Mouse (Mus musculus): ENCODE data around the gene Gpt2.

Gpt2 gene

DNA sequence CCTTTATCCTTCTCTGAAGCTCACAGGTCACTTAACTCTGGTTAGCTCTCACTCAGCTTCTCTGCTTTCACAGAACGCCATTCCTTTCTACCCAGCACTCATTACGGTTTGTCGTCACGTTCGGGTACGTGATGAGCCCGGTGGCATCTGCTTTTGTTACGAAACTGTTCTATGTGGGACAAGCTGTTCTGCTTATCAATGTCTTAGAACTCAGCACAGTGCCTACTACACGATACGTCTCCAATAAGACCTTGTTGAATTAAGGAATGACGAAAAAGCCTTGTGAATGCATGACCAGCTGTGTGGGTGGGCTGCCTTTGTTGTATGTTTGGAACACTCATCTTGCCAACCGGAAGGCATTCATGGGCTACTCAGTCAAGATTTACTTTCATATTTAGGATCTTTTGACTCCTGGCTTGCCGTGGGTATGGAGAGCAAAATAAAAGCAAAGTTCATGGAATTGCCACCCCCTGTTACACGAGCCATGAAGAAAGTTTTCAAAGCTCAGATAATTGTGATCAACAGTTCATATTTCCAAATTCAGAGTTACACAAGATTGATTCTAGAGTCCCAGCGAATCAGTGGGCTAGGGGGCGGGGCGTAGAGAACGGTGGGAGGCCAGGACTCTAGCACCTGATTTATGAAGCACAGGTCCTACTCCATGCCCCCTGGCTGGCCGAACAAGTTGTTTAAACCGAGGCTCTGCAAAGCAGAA, 4.3 kb upstream of the Gpt2 start:
- no peak for DNase-seq (ENCODE audit: low spot score)

DNA sequence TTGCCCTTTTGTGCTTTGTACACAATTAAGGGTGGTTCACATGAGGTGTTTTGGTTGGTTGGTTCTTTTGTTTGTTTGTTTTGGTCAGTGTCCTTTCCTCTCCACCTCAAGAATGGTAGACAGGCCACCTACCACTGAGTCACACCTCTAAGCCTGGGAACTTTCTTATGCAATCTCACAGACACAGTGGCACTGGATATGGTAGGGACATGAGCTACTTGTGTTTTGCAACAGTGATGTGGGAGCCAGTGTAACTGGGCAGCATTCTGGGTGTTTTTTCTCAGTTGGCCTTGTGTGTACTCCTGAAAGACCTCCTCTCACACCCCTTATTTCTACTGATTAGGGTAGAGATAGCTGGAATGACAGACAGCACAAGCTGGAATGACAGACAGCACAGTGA, 3.7 kb upstream of the Gpt2 start:
- DNase-seq (ENCODE audit: low spot score) = peak; percentile 26

DNA sequence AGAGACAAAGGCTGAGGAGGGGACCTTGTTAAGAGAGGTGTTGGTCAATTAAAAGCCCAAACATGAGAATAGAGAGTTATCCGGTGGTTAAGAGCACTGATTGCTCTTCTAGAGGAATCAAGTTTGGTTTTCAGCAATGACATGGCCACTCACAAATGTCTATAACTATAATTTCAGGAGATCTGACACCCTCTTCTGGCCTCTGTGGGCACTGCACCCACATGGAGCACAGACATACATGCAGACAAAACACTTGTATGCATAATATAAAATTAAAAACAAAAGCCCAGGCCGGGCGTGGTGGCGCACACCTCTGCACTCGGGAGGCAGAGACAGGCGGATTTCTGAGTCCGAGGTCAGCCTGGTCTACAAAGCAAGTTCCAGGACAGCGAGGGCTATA, 2.8 kb upstream of the Gpt2 start:
- DNase-seq (ENCODE audit: low spot score) = no peak

DNA sequence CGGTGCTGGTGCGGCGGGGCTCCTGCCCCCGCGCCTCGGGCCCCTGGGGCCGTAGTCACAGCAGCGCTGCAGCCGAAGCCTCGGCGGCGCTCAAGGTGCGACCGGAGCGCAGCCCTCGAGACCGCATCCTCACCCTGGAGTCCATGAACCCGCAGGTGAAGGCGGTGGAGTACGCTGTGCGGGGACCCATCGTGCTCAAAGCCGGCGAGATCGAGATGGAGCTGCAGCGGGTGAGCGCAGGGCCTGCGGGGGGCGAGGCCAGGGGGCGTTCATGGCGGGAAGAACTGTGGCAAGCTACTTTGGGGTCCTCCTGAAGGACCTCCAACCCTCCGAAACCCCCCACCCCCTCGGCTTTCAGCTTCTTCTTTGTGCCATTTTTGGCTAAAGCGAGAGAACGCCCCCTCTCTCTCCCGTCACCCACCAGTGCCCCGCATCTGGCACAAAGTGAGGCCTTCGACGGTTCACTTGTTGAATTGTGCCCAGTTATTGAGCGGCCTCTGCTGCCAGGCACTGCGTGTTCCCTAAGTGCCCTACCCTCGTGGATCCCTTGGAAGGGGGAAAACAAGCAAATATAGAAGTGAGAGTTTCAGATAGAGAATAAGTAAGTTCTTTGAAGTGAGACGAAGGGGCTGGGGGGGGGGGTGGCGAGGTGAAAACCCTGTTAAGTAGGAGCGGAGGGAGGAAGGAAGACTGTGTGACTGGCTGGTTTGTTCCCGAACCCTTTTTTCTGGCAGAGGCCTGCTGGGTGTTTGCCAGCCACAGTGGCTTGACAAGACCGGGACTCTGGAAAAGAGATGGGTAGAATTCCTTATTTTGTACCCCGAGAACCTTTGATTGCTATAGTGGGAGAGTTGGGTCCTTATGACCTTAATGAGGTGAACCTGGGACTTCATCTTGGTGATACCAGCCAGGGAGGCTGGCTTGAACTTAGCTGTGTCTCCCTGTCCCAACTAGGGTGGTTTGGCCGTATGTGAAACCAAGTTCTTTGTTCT, 860 bp downstream of the Gpt2 start:
- DNase-seq (ENCODE audit: low spot score) = no peak

DNA sequence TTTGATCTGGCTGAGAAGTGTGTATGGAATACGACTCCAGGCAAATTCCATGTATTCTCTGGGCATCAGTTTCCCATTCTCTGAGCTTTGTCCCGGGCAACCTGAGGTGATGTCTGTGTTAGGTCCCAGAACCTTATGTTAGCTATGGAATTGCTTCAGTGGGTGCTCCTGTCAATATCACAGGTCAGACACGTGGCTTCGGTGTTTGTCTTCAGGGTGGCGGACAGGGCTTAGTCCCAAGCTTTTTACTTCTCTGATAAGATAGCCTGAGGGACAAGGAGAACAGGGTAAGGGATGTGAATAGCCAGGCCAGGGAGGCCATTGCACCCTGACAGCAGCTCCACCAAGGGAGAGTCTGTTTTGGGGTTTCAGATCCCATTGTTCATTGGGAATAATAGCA, 3.7 kb downstream of the Gpt2 start:
- no peak for DNase-seq (ENCODE audit: low spot score)

DNA sequence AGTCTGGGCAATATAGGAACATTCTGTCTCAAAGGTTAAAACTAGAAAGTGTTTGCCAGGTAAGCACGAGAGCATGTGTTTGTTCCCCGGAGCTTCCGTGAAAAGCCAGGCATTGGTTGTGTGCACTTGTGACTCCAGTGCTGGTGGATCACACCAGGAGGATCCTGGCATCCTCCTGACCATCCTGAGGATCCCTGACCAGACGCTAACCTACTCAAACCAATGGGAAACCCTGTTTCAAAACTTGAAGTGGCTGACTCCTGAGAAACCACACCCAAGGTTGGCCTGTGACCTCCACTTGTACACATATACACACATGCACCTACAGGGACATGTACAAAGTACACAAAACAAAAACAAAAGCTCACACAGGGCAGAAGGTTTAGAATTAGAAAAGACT, 4.4 kb downstream of the Gpt2 start:
- no peak for DNase-seq (ENCODE audit: low spot score)

DNA sequence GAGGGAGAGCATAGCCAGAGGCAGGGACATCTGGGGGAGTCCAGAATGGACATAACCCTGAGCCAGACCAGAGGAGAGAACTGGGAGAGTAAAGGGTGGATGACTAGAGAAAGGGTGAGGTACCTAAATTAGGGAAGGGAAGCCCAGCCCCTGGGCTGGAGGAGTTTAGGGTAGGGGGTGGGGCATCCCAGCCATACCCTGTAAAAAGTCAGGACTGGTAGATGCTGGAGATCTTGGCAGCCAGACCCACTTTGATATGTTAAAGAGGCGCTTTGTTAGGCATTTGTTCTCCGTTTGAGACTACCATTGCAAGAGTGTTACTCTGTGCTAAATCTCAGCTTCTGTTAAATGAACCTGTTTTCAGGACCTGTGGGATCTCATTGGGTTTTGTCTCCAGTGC, 6.2 kb downstream of the Gpt2 start:
- no peak for DNase-seq (ENCODE audit: low spot score)

DNA sequence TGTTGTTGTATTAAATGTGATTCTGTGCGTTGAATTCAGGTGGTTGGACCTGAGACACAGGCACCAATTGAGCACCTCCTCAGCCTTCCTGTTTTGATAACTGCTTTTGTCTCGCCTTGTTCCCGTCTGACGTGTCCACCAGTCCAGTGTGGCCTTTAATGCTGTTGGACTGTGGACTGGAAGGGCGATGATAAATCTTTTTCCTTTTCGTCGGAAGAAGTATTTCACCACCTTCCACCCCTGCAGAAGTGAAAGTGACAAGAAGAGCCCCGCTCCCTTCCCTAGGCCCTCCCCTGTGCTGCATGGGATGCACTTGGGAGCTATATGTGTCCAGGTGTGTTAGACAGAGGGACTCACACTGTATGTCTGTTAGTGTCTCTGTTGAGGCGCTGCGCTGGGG, 8.1 kb downstream of the Gpt2 start:
- DNase-seq (ENCODE audit: low spot score) = no peak

DNA sequence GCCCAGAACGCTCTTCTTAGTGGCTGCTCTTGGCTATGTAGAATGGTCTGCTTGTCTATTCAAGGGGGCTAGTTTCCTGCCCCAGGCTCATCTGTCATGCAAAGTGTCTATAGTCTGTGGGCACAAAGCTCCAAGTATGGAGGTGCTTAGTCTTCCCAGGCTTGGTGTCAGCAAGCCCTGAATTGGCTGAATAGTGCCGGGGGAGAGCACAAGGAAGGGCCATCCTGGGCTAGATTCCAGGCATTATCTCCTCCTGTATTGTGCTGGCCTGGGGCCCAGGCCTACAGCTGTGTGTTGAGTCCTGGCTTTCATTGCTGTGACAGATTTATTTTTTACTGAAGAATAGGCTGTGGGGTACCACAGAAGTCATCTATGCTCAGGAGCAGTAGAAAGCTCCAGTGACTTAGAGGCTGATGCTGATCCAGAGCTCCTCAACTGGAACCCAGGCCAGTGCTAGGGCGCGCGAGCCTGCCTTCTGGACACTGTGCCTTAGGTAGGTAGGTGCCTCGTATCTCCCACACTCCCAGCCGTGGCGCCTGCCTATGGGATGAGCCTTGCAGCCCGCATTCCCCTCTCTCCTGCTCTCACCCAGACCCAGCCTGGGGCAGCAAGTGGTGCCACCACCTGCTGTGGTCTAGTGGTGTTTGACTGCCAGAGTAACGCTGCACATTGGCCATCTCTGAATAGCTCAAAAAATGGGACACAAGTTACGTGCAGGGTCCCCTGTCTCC, 8.7 kb downstream of the Gpt2 start:
- DNase-seq (ENCODE audit: low spot score) = no peak

DNA sequence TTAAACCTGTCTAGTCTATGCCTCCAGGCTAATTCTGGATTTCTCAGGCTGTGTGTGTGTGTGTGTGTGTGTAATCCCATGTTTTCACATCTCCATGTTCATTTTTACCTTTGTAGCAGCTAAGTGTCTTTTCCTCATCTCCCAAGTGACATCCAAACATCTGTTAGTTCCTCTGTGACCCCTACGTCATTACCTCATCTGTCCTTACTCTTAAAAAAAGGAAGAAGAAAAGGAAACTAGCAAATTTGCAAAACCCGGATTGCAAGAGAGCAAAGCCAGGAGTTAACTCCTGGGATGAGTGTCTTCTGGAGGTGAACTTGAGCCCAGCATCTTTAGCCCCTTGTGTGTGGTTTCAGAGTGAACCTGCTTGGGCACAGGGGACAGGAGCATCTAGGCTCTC, 10.0 kb downstream of the Gpt2 start:
- no peak for DNase-seq (ENCODE audit: low spot score)

DNA sequence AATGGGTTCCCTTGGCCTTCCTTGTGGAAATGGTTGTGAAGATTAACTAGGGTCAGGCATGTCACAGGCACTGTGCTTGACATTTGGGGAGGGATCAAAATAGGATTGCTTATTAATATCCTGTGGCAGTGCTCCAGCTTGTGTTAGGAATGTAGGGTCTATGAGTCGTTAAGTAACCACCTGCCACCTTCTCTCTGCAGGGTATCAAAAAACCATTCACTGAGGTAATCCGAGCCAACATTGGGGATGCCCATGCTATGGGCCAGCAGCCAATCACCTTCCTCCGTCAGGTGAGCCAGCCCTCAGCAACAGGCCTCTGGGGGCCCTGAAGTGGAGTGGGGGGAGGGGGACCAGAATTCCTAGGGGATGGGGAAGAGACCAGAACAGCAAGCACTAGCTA, 10.7 kb downstream of the Gpt2 start:
- DNase-seq (ENCODE audit: low spot score) = no peak

DNA sequence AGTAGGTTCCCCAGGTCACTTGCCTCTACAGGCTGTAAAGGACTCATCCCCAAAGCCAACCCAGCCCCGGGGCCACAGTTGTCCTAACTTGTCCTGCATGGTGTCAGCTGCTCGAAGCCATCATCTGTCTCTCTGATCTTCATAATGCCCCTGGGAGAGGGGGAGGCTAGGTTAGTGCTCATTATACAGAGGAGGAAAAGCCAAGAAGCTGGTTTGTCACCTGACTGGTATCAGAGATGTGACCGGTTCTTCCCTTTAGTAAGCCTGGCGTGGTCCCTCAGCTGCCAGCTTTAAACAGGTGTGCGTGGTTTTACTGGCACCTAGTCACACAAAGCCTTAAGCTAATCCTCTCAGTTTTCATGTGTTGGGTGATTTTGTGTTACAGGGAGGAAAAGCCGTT, 12.3 kb downstream of the Gpt2 start:
- DNase-seq (ENCODE audit: low spot score) = no peak

DNA sequence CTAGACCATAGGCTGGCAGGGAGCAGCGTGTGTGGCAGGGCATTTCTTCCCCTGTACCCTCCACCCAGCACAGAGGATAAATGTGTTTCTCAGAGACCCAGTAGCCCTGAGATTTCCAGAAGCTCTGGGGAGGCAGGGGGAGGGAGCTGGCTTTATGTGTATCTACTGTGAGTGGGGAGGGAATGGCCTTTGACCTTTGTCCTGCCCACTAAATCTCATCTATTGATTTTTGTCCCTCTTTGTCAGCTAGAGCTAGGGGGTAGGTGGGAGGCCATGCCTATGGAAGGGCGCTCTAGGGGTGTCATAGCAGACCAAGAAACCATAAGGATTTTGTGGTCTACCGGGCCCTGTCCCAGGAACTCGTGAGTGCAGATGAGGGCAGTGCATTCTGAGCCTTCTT, 14.2 kb downstream of the Gpt2 start:
- no peak for DNase-seq (ENCODE audit: low spot score)

DNA sequence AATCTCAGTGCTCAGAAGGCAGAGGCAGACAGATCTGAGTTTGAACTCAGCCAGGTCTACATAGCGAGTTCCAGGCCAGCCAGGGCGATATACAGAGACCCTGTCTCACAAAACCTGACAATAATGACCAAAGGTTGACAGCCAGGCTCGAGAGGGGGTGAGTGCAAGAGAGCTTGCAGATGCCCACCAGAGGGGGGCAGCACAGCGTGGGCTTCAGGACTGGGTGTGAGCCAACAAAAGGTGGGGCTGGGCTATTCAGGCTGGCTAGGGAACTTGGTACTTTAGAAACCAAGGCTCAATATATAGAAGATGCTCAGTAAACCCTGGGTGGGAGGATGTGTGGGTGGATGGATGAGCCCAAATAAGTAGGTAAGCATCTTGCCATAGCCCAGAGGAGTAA, 16.3 kb downstream of the Gpt2 start:
- DNase-seq (ENCODE audit: low spot score) = no peak

DNA sequence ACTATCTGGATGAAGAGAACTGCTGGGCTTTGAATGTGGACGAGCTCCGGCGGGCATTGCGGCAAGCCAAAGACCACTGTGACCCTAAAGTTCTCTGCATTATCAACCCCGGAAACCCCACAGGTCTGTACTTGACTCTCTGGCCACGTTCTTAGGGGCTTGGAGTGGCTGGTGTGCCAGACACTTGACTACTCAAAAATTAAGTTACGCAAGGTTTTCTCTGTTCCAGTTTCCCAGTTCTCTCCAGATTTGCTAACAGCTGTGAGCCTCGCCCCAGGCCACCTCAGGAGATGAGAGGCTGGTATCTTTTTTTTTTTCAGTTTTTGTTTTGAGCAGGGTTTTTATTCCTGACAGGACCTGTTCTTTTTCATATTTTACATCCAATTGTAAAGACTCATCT, 19.9 kb downstream of the Gpt2 start:
- DNase-seq (ENCODE audit: low spot score) = peak; percentile 49

DNA sequence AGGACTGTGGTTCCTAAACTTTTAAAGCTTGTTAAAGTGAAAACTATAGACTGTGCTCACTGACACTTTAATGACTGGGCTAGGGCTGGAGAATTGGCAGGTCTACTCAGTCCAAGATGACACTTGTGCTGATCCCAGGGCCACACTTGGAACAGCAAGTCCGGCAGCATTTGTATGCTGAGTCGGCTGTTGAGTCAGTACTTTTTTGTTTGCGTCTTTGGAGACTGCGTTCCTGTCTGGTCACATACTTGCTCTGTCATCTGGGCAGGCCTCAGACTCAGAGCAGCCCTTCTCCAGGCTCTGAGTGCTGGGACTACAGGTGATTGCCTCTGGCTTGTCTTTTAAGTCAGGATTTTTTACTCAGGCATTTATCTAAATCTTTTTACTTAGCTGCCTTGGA, 20.9 kb downstream of the Gpt2 start:
- no peak for DNase-seq (ENCODE audit: low spot score)

DNA sequence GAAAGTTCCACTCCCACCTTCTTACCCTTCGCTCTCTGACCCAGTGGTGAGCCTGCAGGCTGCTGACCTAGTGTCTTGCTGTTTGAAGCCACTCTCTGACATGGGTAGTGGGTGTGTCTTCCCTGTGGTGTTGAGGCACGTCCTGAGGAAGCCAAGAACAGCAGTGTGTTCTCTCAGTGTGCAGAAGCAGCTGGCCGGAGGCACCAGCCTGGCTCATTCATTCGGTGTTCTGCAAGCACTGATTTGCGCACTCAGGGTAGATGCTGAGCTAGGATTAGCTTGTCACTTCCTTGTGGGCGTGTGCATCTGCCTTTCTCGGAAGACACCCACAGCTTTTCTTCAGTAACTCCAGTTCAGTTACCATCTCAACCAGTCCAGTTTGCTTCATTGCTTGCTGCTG, 23.0 kb downstream of the Gpt2 start:
- DNase-seq (ENCODE audit: low spot score) = no peak

DNA sequence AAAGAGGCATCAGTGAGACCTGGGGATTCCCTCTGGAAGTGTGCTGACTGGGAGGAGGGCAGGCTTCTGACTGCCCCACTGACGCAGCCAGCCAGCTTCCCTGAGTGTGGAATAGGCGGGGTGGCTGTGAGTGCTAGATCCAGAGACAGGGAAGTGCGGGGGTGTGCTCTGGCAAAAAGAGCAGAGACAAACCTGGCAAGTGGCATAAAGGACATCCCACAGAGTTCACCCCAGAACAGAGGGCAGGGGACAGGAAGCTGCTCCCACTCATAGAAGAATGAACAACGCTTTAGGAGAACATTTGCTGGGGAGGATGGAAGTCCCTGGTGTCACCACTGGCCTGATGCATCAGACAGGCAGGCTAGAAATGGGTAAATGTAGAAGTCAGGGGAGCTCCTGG, 25.0 kb downstream of the Gpt2 start:
- no peak for DNase-seq (ENCODE audit: low spot score)

DNA sequence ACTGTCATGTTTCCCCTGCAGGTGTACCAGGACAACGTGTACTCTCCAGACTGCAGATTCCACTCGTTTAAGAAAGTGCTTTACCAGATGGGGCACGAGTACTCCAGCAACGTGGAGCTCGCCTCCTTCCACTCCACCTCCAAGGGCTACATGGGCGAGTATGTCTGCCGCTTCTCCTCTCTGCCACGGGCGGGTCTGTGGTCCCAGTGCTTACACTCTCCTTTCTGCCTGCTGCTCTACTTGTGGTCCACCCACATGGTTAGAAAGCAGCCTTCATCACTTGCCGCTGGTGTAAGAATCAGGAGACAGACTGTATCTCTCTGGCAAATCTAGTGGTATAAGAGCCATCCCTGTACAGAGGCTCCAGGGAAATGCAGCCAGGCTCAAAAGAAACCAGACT, 25.6 kb downstream of the Gpt2 start:
- no peak for DNase-seq (ENCODE audit: low spot score)

DNA sequence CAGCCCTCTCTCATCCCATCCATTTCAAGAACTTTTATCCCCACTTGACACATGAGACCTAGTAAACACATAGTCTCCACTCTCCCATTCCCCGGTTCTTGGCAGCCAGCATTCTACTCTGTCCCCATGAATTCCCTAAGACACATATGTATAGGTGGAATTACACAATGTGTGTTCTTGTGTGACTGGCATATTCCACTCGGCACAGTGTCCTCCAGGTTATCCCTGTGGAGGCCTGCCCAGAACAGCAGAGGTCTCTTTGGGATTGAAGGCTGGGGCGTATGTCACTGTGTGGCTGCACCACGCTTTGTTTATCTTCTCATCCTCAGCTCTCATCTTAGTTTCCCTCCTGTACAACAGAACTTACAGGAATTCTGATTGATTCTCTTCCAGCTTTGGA, 28.2 kb downstream of the Gpt2 start:
- no peak for DNase-seq (ENCODE audit: low spot score)

DNA sequence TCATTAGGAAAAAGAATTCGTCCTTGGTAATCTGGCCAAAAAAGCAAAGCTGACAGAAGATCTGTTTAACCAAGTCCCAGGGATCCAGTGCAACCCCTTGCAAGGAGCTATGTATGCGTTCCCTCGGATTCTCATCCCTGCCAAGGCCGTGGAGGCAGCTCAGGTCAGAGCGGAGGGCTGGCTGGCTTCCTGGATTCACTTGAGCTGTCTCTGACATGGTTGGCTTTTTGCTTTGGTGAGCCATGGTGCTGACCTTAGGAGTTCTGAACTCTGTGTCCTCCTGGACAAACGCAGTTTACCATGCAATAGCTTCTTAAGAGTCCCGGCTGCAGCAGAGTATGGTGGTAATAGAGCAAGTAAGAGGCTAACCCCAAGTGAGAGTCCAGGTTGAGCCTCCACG, 29.0 kb downstream of the Gpt2 start:
- no peak for DNase-seq (ENCODE audit: low spot score)

DNA sequence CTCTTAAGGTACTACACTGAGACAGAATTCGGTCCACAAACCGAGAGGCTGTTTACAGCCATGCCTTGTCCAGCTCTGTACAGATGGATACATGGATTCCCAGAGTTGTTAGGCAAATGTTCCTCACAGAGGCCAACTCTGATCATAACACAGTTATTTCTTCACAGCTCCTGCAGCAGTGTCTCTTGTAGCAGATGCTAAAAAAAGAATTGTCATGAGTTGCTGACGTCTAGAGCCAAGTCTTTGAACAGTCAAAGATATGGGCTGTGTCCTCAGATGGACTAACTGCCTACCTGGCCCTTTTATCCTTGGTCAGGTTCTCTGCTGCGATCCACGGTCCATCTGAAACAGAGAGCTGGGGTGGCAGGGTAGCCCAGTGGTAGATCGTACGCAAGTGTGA, 31.7 kb downstream of the Gpt2 start:
- DNase-seq (ENCODE audit: low spot score) = no peak

DNA sequence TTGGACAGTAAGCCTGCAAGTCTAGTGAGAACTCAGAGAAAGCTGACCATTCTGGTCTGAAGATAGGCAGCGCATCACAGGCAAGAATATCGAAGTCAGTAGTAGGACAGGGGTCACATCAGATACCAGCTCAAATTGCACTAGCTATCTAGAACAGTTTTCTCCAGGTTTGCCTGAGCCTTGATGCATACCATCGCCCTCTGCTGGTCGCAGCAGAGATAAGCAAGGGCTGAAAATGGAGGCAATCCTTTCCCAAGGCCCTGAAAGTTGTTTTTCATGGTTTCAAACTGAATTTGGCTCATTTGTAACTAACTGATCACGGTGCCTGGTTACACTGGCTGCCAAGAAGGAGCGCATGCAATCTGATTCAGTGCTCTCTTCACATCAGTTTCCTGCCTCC, 33.7 kb downstream of the Gpt2 start:
- peak; percentile 53 for DNase-seq (ENCODE audit: low spot score)

Data from lung, postnatal 25 days (tissue).